Mouse (Mus musculus): ENCODE measurements around the gene Cd300lg.

DNA sequence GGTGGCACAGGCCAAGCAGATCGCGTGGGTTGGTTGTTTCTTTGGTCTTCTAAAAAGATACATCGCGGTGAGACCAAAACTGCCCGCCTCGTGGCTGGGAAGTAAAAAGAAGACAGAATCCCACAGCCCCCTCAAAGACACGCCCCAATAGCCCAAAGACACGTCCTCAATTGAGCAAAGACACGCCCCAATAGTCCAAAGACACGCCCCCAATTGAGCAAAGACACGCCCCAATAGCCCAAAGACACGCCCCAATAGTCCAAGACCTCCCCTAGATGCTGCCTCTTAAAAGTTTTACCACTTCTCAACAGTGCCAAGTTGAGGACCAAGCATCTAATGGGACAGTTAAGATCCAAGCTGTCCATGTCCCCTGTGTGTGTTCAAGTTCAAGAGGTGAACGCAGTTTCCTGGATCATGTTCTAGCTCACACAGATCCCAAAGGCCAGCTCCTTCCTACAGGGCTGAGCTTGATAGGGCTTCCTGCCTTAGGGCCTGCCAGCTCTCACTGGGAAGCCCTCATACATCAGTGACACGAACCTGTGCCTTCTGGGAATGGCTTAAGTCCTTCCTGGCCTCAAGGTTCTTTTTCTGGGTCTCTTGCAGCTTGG lies 8.7 kb downstream of the Cd300lg start:
- no peak for TF ChIP-seq ZNF384 (IDR thresholded peaks at IDR 0.05; ENCODE audit: low read depth, low read length)
- TF ChIP-seq HCFC1 (IDR thresholded peaks at IDR 0.05; ENCODE audit: borderline replicate concordance, insufficient read depth, low read length): no peak
- TF ChIP-seq MAFK (IDR thresholded peaks at IDR 0.05; ENCODE audit: insufficient read depth, low read depth, low read length): no peak
